Mouse (Mus musculus) CH12.LX (cell line): Measurements from ENCODE around the gene Ppan.

ENCODE experiments used
- CTCF ChIP-seq, 2 experiments: IDR thresholded peaks in 1 of 2; conservative IDR thresholded peaks in 1 of 2; 2 replicates each; pipeline ENCODE4 v1.5.1; 2011 to 2012; ENCODE audit warnings: low read depth in 2 of 2, low read length in 2 of 2, improper control_type of control experiment in 1 of 2, inconsistent platforms in 1 of 2, mild to moderate bottlenecking in 1 of 2, moderate library complexity in 1 of 2
- E2F4 ChIP-seq: IDR thresholded peaks from 2 replicates; pipeline ENCODE4 v1.6.1; 2011; ENCODE audit warnings: low read depth, low read length, improper control_type of control experiment; ENCODE audit not compliant: insufficient replicate concordance
- EP300 ChIP-seq: IDR thresholded peaks from 2 replicates; pipeline ENCODE4 v1.6.1; 2011; ENCODE audit warnings: low read length, improper control_type of control experiment
- MEF2A ChIP-seq: IDR thresholded peaks from 2 replicates; pipeline ENCODE4 v1.6.1; 2014; ENCODE audit warnings: low read depth, mild to moderate bottlenecking, inconsistent platforms, low read length, improper control_type of control experiment, borderline replicate concordance
- MYC ChIP-seq: IDR thresholded peaks from 2 replicates; pipeline ENCODE4 v1.6.1; 2011; ENCODE audit warnings: low read depth, mild to moderate bottlenecking, improper control_type of control experiment, low read length
- POLR2A ChIP-seq: IDR thresholded peaks from 2 replicates; pipeline ENCODE4 v1.6.1; 2011; ENCODE audit warnings: low read depth, mild to moderate bottlenecking, improper control_type of control experiment, low read length
- SIN3A ChIP-seq: IDR thresholded peaks from 2 replicates; pipeline ENCODE4 v1.6.1; 2012; ENCODE audit warnings: low read length, improper control_type of control experiment, inconsistent platforms
- TCF12 ChIP-seq: IDR thresholded peaks from 2 replicates; pipeline ENCODE4 v1.6.1; 2014; ENCODE audit warnings: low read depth, mild to moderate bottlenecking, inconsistent platforms, low read length, improper control_type of control experiment
- UBTF ChIP-seq: IDR thresholded peaks from 2 replicates; pipeline ENCODE4 v1.6.1; 2012; ENCODE audit warnings: low read depth, mild to moderate bottlenecking, inconsistent platforms, low read length, improper control_type of control experiment, moderate library complexity
- USF1 ChIP-seq: IDR thresholded peaks from 2 replicates; pipeline ENCODE4 v1.6.1; 2014; ENCODE audit warnings: low read depth, mild to moderate bottlenecking, inconsistent platforms, low read length, improper control_type of control experiment
- USF2 ChIP-seq: conservative IDR thresholded peaks from 2 replicates; pipeline ENCODE4 v1.6.1; 2011; ENCODE audit warnings: low read depth, low read length, improper control_type of control experiment
- ZC3H11A ChIP-seq: IDR thresholded peaks from 2 replicates; pipeline ENCODE4 v1.6.1; 2012; ENCODE audit warnings: low read depth, mild to moderate bottlenecking, inconsistent platforms, low read length, improper control_type of control experiment

DNA sequence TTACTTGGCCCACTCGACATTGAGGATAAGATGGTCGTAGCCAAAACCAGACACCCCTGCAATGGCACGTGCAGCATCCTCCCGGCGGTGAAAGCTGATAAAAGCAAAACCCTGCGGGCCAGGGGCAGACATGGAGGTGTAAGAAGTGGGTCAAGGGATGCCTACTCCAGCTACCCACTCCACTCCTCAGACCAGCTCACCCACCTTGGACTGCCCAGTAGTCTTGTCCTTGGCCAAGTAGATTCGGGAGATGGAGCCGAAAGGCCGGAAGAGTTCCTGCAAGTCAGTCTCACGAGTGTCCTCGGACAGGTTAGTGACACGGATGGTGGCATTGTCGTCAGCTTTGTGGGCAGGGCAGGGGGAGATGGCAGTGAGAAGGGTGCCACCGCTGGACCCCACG lies 6.7 kb downstream of the Ppan start:
- TF ChIP-seq POLR2A: no peak
- no peak for TF ChIP-seq CTCF (conservative IDR thresholded peaks at IDR 0.05 in 1 of 2, IDR thresholded peaks at IDR 0.05 in 1 of 2; ENCODE audit: low read depth in 2 of 2, low read length in 2 of 2)
- no peak for TF ChIP-seq E2F4
- TF ChIP-seq MYC: no peak
- TF ChIP-seq MEF2A: no peak
- TF ChIP-seq EP300: no peak
- no peak for TF ChIP-seq USF2
- TF ChIP-seq USF1: no peak
- no peak for TF ChIP-seq TCF12
- TF ChIP-seq SIN3A: no peak
- no peak for TF ChIP-seq UBTF
- TF ChIP-seq ZC3H11A: no peak
